Mouse (Mus musculus) adipocyte (in vitro differentiated cells): ENCODE measurements at regions not wholly inside any gene's neighbourhood (a gene's known extent, or its start where the extent isn't known, plus 50 kb on each side); places are given as distances from the start of the nearest gene placed in this dataset.

Experiments used
- DNase-seq: peaks from one replicate; pipeline ENCODE4 v3.0.0-alpha.2; 2016; ENCODE audit warnings: low spot score

DNA sequence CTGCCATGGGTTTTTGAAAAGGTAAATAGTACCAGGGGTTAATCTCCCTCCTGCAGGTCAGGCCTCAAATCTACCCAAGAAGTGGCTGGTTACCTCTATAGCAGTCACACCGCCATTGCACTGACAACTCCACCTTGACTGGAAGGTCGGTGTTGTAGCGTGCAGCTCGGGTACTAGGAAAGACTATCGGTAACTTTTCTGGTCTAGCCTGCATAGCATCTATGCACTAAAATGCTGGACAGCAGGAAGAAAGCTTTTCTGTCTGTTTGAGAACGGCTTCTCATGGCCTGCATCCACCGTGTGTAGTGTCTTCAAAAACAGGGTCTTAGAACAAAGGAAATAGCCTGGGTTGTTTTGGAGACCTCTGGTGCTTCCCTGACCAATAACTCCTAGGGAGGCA is 88.8 kb downstream of the Bms1 start:
- DNase-seq: no peak

DNA sequence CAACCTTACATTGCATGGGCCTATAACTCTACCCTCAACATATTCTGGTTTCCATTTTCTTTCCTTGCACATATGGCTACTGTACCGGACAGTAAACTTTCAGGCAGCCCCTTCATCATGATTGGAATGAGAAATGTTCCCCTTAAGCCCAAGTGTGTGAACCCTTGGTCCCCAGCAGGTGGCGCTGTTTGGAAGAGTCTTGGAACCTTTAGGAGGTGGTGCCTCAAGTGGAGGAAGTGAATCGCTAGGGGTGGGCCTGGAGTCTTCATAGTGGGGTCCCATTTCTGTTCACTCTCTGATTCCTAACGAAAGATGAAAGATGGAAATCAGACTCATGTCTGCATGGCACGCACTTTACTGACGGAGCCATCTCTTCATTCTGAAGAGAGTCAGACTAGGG is 91.8 kb downstream of the Bms1 start:
- DNase-seq: no peak

DNA sequence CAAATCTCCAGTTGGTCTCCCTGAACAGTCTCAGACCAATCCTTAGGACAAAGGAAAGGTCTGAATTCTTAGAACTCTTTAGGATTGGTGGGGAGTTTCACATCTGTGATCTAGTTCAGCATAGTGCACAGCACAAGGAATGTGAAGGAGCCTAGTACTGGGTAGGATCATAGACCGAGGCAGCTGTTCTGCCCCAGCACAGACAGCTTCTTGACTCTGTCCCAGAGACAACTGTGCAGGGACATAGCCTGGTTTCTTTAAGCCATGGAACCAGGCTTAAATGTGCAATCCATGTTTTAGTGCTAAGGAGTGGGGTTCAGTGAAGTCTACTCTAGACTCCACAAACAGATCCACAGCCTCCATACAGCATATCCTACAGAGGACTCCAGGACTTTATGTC is 93.6 kb downstream of the Bms1 start:
- no peak for DNase-seq

DNA sequence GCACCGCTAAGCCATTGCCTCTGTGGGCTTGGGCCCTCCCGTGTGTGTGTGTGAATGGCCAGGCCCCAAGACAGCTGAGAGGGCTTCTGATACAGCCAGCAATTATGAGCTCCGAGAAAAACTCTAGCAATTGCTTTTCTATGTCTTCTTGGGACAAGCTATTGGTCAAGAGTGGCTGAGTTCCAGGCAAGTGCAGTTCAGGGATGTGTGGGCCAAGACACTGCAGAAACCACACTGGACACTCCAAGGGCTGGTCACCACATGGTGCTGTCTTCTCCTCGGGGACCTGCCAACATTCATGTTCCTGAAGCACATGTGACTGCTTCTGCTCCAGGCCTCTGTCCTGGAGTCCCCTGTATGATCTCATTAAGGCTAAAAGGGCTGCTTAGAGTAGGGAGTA is 94.7 kb downstream of the Bms1 start:
- peak; percentile 71 for DNase-seq

DNA sequence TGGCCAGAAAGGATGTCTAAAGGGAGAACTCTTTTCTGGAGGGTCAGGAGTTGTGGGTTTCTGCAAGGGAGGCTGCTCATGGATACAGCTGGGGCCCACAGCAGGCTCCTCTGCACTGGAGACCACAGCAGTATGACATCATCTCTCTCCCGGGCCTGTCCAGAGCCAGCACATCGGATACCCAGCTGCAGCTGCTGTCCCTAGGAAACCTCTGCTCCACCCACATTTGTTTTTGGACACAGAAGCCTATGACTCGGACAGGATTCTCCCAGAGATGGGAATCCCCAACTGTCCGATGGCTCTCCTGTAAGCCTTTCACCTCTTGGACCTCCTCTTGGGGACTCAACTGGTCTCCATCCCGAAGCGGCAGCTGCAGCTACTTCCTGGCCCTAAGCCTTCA is 96.2 kb downstream of the Bms1 start:
- no peak for DNase-seq

DNA sequence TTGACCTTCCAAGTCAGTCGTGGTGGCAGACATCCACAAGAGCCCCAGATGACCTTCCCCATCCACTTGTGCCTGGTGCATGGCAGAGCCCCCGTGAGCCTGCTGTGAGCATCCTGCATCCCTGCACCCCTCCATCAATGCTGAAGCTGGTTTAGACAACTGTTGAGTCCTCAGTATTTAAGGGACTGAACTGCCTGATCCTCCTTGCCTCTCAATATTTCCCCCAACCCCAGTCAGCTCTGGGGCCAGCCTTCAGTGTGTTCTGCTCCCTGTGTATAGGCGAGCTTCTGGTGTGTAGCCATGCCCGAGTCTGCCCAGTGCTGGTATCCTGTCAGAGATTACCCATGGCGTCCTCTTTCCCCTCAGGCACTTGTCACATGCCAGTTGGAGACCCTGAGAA is 96.6 kb downstream of the Bms1 start:
- DNase-seq: no peak

DNA sequence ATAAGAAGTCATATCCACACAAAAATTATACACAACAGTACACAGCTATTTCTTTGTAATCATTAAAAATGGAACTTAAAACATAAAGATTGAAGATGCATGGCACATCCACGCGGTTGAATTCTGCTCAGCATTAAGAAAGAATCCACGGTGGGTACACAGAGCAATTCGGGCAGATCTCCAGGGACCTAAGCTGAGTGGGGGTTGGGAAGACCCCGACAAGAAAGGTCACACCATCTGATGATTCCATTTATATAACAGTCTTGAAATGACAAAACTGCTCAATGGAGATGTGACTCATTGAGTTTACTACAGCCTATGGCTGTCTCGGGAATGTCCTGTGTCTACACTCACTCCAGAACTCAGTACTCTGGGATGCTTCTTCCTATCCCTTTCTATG is 97.2 kb downstream of the Bms1 start:
- DNase-seq: no peak

DNA sequence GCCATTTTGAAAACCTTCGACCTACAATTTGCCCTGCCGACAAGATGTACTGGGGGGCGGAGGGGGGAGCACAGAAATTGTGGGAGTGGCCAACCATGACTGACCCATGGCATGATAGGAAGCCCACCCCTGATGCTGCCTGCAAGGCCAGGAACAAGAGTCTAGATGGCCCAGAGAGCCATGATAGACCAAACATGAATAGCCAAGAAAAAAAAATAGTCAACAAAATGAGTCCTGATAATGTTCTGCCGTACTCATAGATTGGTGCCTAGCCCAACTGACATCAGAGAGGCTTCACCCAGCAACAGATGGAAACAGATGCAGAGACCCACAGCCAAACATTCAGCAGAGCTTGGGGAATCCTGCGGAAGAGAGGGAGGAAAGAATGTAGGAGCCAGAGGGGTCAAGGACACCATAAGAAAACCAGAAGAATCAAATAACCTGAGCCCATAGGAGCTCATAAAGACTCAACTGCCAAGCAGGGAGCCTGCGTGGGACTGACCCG is 99.2 kb downstream of the Bms1 start:
- no peak for DNase-seq

DNA sequence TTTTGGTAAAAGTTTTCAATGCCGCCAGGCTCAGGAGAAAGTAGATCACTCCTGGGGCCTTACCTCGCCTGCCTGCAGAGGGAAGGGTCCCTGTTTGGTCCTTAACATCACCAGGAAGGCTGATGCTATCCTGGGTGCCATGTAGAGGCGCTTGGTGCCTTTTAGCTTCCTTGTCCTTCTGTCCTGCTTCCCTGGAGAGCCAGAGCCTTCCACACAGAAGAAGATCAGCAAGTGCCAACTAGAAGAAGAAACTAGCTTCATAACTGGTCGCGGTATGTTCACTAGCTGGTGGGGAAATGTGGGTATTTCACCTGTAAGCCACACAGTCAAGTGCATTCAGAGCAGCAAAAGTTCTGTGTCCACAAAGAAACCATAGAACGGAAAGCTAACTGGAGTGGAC is 103.4 kb downstream of the Bms1 start:
- no peak for DNase-seq

DNA sequence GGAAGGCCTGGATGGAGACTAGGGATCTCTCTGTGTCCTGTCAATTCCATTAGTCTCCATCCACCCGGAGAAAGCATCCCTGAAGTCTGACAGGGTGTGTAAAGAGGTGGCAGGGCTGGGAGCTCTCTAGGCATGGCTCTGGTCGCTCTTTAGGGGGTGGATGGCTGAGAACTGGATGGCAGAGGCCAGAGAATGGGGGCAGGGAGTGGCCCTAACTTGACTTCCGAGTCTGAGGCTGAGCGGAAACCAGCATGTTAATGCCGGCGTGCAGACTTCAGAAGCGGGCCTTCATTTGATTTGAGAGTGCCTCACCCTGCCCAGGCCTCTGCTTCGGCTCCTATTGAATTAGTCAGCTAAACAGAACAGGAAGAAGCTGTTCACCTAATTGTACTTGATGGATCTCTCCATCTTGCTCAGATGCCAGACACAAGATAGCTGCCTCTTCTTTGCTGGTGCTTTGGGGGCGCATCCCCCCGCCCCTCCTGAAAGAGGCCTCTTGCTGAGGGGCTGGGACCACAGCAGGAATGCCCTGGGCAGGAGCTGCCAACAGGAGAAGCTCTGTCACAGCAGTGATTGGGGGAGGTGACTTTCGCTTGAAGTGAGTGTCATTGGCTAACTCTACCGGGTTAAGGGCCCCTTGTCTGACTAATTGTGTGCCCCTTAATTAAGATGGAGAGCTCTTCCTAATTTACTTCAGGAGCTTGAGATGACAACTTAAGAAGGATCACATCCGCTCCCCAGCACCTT is 104.2 kb downstream of the Bms1 start:
- DNase-seq: no peak

DNA sequence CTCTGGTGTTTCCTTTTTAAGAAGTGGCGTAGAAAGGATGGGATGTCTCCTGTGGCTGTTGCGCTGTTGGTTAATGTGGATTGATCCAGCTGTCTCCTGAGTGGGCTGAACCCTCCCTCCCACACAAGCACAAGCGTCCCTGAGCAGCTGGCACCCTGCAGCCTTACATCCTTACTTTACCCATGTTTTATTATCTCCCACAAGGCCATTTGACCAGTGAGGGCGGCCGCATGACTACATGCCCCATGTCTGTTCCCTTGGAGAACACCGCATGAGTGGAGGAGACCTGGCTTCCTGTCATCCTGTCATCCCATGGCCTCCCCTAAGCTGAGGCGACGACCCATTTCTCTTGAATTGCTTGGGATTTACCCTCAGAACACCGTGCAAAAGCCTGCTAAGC is 108.2 kb downstream of the Bms1 start:
- DNase-seq: no peak

DNA sequence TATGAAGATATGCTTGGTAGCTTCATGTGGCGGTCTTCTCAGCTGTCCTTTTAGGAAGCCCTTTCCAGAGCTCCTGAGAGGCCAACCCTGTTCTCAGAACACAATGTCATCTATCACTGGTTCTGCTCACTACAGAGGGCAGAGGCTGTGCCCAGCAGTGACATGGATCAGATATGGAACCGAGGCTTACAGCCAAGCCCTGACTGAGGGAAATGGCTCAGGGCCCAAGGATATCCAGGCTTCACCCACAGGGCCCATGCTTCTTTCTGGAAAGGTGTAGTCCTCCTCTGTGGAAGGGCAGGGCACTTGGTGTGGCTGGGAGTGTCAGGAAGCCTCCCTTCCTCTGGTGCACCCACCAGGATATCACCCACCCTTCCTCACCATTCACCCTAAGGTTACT is 109.4 kb downstream of the Bms1 start:
- no peak for DNase-seq

DNA sequence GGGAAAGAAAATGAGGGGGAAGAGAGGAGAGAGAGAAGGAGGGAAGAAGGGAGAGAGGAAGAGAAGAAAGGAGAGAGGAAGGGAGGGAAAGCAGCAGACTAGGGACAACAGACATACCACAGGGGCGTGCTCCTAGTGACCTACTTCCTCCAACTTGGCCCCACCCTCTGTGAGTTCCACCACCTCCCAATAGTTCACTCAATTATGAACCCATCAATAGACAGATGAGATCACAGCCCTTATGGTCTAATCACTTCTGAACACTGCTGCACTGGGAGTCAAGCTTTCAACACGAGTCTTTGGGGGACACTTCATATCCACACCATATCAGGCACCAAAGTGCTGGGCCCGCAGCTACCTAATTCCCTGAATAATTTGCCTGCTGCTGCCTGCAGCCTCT is 110.7 kb downstream of the Bms1 start:
- DNase-seq: no peak

DNA sequence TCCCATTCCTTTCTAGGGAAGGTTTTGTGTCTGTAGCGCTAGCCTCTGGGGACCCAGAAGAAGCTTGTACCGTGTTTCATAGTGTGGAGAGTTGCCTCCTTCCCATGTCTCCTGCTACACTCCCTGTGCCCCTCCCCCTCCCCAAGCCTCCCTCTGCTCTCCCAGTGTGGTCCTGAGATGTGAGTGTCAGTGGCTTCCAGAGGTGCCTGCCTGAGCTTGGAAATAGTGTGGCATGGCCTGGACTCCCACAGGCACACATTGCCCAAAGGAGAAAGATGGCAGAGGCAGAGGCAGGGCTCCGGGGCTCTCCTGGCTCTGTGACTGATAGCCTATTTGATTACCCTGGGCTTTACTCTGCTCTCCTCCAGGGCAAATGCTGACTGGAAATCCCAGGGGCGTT is 110.0 kb upstream of the Ret start:
- DNase-seq: no peak

DNA sequence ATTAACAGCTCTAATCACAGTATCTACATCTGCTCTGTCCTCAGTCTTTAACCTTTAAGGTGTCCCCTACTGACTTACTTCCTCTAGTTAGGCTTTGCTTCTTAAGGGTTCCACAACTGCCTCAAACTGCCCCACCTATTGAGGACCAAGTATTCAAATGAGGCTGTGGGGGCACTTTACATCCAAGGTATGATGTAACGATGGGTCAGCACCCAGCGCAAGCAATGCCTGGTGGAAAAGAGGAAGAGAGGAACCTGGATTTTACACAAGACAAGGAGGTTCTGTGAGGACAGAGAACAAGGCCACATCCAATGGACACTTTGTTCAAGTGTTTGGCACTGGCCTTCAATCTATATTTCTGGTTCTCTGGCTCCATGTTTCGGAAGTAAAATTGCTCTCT is 107.7 kb upstream of the Ret start:
- no peak for DNase-seq

DNA sequence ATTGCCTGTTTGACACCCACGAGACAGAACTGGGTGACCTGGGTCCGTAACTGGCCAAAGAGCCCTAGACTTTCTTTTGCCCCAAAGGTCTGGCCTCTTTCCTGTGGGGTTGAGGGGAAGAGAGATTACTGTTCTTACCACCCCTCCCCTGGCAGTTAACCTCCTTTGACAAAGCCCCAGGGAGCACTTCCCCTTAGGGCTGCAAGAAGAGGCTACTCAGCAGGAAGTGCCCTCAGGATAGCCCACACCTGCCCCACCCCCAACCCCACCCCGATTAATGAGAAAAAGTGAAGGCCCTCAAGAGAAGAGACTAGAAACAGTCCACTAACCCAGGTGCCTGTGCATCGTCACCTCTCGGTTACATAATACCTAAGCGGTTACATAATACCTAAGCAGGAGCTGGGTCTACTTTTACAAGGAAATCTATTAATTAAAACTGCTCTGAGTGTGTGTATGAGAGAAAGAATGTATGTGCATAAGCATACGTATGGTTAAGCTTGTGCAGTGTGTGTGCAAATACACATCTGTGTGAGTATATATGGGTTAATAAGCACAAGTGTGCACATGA is 105.3 kb upstream of the Ret start:
- DNase-seq: no peak

DNA sequence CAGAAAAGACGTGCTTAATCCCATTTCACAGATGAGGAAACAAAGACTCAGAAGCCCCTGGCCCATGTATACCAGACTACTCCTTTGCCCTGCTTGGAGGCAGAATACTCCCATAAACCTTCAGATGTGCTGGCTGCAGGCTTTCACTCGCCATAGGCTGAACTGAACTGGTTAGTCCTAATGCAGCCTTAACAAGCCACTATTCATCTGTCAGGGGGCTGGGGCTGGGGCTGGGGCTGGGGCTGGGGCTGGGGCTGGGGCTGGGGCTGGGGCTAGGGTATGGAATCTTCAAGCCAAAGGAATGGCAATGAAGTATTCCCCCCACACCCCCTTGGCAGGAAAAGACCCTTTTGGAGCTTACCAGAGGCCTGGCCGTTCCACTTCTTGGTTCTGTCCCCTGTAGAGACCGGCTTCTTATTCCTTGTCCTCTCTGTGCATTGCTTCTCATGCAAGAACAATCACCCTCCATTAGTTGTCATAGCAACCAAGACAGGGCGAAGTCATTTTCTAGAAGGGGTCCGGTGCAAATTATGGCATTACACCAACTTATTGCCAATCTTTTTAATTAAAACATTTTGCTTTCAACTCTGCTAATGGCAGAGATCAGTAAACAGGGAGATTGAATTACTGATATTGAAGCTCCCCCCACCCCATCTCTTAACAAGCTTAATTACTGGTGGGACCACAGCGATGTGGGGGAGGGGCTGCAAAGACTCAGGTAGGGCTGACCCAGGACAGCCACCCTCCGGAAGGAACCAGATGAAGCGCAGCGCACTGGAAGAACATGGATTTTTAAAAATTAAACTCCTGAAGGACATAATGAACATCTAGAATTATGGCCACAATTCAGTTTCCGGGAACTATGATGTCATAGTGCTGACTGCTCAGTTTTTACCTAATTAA is 104.6 kb upstream of the Ret start:
- DNase-seq: no peak

DNA sequence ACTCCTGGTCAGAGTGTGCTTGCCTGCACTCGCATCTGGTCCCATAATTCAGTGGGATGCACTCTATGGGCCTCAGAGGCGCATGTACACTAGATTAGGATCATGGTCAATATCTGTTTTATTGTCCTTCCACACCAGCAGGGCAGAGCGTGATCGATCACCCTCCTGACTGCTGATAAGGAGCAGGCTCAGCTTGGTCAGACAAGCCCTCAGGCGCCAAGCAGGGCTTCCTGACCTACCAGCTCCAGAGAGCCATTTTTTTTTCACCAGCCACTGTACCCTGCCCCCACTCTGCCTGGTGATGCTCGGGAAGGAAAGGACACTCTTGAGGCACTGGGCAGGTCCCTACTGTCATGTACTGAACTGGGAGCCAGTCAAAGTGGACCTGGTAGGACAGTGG is 103.3 kb upstream of the Ret start:
- no peak for DNase-seq

DNA sequence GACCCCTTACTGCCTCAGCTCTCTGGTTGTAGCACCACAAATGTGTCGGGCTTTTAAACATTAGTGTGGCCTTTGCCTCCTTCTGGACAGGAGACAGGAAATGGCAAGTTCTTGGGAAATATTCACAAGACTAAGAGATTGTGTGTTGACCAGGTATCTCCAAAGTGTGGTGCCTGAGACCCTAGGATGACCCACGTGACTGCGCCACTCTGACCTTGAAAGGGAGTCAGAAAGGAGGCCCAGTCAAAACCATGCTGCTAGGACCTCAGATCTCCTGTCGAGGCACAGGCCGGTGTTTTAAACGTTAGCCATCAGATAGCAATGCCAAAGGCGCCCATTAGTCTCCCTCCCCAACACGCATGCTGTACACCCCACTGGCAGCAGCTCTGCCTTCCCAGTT is 100.1 kb upstream of the Ret start:
- no peak for DNase-seq

DNA sequence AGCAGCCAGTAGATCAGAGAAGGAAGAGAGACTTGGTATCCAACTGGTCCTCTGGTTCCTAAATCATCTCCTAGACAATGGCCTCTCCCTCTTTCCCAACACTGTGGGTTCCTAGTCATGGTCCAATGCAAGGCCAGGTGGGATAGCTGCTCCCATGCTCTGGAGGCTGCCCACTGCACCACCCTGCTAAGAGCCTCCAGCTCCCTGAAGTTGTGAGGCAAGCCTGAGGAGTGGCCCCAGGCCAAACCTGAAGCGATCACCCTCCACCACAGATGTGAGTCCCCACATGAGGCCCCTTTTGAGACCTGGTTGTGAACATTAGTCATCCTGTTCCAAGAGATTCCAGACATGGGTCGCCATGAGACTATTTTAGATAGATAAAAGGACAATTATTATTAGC is 96.5 kb upstream of the Ret start:
- no peak for DNase-seq

DNA sequence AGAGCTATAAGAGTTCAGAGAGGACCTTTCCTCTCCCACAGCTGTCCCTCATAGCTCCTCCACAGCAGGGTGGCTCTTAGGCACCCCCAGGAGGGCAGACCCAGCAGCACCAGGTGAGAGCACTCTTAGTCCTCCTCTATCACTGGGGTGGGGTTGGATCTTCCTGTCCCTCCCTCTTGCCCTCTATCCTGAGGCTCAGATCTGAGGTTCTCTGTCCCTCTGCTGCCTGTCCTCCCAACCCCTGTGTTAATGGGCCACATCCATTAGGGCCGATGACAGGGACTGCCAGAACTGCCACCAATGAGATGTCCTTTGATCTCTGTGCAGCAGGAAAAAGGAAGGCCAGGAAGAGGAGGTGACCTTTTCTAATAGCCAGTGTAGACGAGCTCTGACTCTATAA is 95.4 kb upstream of the Ret start:
- no peak for DNase-seq

DNA sequence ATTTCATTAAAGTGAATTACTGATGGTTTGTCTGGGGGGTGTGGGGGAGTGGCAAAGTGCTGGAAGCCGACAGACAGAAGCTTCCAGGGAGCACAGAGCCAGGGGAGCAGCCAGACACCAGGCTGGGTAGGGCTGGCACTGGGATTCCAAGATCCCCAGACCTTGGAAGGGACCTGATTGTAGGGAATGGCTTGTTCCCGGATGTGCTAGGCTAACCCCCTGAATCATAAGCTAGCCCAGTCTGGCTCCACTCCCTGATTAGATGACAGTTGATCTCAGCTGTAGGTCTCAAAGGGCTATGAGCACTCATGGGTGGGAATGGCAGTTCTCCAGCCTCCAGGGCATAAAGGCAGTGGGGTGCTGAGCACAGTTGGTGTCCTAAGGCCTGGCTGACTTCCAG is 94.8 kb upstream of the Ret start:
- no peak for DNase-seq

DNA sequence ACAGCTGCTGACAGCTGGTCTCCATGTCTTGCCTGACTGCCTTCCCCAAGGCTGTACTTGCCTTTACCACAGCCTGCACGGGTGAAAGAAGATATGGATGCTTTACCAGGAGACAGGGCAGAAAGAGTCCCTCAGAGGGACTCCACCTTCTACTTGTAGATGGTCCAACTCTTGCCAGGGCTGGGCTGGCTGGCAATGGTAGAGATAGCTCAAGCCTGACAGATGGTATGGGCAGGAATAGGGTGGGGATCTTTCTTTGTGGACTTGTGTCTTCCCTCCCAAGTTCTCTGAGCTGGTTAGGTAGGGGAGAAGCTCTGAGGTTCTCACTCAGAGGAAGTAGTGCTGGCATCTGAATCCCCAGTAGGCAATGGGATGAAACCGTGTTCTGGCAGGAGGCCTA is 93.9 kb upstream of the Ret start:
- DNase-seq: no peak
